Mouse (Mus musculus): ENCODE results near the gene B3galt4.

The B3galt4 gene

DNA sequence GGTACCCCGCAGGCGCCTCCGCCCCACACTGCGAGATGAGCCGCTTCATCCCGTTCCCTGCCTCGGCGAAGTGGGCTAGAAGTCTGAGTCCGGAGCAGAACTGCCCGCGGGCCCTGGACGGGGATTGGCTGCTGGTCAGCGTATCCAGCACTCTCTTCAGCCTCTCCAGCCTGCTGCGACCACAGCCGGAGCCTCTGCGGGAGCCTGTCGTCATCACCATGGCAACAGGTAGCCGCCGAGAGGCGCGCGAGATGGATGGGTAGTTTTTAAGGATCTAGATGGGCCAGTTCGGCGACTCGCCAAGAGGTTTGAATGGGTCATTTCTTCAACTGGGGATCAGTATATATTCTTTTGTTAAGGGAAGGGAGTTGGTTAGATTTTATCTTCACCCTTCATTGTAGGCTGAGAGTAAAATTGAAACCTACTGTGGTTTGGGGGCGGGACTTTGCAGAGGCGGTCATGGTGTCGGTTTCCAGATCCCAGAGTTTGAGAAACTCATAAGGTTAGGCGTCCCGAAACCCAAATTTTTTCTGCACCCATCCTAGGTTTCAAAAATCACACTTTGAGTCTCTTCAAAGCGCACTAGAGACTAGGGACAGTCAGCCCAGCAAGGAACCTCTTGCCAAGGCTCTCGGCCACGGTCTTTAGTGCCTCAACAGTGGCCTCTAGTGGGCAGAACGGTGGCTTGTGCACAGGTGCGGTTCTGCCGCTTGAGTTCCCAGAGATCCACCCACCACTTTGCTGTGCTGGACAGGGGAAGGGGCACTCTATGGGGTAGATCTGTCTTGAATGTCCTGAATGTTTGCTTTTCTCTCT lies 30.8 kb downstream of the B3galt4 start:
- DNase-seq (ENCODE audit: low spot score in 2 of 2), result peak; percentile 69 to 77

DNA sequence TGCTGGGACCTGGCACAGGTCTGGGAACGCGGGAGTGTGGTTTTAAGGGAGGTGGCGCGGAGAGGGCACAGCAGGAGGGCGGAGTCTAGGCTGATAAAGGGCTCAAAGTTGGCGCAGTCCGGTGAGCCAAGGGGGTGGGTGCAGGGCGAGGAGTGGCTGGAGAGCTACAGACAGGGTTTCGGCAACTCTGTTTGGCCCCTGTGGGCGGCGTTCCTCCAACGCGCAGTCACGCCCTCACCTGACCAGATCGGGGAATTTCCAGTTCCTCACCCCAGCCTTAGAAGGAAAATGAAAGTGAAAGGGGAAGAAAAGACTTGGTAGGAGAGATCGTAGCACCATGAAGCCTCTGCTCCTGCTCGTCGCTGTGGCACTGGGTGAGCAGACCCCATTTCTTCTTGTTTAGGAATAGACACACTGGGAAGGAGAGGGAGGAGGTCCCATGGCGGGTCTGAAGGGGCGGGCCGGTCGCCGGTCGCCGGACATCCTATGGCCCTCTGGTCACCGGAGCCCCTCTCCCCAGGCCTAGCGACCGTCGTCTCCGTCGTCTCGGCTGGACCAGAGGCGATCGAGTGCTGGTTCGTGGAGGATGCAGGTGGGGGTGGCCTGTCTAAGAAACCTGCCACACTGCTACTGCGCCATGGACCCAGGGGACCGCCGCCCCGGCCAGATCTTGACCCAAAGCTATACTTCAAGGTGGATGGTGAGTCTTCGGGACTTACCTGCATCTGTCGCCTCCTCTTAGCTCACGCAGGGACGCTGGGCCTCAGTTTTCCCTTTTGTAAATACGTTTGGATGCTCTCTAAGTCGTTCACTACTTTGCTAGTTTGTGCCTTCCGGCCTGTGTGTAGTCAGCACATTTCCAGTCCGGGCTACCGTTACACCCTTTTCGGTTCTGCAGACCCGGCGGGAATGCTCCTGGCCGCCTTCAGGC lies 31.7 kb downstream of the B3galt4 start:
- DNase-seq (ENCODE audit: low spot score in 2 of 2), result peak; percentile 78 to 86

DNA sequence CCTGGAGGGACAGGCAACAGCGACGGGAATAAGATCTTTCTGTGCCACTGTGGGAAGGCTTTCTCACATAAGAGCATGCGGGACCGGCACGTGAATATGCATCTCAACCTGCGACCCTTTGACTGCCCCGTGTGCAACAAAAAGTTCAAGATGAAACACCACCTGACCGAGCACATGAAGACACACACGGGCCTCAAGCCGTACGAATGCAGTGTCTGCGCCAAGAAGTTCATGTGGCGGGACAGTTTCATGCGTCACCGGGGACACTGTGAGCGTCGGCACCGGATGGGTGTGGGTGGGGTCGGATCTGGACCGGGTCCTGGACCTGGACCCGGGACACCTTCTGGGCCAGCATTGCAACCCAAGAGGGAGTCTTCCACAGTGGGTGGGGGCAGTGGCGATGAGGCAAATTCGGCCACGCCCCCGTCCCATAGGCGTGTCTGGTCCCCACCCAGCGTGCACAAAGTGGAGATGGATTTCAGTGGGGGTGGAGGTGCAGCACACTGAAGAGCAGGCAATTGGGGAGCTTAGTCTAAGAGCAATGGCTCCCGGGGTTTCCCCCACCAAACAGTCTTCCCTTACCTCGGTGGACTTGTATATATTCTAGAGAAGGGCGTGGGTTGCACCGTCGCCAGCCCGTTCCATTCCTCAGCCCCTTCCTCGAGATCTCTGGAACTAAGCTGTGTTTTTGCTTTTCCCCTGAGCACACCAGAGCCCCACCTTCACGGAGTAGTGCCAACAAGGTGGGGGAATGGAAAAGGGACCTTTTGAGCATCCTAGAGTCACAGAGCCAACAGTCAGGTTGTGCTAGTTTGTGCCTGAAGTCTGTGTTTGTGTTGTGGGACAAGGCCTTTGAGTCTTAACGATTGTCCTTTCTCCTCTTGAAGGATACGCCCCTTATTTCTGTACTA lies 32.7 kb downstream of the B3galt4 start:
- DNase-seq (ENCODE audit: low spot score in 2 of 2), result peak in 1 of 2 experiments; percentile 45

DNA sequence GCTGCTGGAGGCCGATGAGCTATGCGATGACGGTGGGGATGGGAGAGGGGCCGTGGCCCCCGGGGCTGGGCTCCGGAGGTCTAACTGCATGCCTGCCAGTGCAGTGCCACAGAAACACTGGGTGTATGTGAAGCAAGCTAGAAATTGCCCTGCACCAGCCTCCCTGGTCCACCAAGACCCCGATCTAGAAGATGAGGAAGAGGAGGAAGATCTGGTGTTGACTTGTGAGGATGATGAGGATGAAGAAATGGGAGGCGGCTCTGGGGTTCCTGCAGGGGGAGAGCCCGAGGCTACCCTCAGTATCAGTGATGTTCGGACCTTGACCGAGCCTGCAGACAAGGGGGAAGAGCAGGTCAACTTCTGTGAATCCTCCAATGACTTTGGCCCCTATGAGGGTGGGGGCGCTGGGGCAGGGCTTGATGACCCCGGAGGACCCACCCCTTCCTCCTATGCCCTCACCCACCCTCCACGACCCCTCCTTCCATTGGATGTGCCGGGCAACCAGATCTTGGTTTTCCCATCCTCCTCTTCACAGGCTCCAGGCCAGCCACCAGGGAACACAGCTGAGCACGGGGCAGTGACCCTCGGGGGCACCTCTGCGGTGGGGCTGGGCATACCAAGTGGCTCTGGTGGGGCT lies 33.5 kb downstream of the B3galt4 start:
- no peak for DNase-seq (ENCODE audit: low spot score in 2 of 2)

DNA sequence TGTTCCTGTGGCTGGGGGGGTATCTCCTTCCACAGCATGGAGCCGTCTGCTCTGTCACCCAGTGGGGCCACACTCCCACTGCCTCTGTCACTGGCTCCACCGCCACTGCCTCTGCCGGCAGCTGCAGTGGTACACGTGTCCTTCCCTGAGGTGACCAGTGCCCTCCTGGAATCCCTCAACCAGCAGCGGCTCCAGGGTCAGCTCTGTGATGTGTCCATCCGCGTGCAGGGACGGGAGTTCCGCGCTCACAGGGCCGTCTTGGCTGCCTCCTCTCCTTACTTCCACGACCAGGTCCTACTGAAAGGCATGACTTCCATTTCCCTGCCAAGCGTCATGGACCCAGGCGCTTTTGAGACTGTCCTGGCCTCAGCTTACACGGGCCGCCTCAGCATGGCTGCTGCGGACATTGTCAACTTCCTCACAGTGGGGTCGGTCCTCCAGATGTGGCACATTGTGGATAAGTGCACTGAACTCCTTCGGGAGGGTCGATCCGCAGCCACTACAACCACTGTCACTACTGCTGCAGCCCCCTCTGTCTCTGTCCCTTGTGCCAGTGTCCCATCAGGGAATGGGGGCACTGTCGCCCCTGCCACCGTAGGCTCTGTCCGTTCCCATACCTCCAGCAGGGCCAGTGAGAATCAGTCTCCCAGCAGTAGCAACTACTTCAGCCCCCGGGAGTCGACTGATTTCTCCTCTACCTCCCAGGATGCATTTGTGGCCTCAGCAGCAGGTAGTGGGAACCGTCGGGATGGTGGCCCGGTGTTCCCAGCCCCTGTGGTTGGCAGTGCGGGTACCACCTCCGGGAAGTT lies 34.2 kb downstream of the B3galt4 start:
- DNase-seq (ENCODE audit: low spot score in 2 of 2), result no peak

DNA sequence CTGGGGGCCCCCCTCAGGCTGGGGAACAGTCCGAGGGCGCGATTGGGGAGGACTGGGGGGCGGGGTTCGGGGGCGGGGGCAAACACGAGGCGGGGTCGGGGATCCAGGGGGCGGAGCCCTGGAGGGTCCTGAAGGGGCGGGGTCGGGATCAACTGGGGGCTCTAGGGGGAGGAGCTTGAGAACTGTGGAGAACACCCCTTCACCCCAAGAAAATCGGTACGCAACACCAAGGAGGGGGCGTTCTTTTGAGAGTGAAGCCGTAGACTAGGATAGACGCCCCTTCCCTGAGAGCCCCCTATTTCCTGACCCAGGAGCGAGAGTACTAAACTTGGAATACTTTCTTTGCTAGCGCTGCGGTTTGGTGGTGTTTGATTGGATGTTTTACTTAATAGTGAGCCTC lies 35.0 kb downstream of the B3galt4 start:
- no peak for DNase-seq (ENCODE audit: low spot score in 2 of 2)

DNA sequence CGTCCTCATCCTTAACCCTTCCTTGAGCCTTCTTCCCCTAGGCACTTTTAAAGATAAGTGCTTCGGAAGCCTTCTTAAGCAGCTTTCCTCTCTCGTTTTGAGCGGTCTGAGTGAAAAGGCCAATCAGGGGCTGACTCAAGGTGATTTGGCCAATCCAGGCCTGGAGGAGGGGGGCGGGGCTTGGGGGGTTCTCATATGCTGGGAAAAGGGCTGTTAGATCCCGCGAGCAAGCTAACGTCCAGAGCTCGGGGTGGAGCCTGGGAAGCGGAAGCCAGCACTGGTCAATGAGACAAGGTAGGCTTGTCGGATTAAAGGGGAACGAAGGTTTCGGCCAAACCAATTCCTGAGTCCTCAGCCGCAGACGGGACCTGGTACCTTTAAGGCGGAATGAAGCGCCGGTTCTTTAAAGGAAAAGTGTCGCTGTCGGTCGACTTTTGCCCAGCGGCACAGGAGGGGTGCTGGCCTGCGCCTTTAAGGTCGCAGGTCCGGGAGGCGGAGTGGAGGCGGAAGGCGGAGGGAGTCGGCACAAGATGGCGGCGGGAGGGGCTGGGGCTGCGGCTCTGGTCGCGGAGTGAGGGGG lies 35.5 kb downstream of the B3galt4 start, which contains the start of the genes Tapbp and Zbtb22:
TSS of gene Tapbp (plus strand) at position 229 of the 580 bp plus-strand sequence.
TSS of gene Zbtb22 (plus strand) at position 234 of the 580 bp plus-strand sequence.
- DNase-seq (ENCODE audit: low spot score in 2 of 2), result peak; percentile 80 to 95

DNA sequence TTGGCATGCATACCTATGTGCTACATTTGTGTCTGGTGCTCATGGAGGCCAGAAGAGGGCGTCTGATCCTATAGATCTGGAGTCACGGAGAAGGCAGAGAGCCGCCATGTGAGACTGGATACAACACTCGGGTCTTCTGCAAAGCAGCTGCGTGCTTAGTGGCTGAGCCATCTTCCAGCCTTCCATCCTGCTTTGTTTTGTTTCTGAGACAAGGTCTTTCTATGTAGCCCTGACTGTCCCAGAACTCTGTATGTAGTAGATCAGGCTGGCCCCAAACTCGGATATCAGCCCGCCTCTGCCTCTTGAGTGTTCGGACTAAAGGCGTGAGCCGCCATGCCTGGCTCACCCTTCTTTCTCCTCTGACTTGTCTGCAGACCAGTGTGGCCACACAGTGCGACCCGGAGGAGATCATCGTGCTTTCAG lies 36.3 kb downstream of the B3galt4 start:
- DNase-seq (ENCODE audit: low spot score in 2 of 2), result no peak

DNA sequence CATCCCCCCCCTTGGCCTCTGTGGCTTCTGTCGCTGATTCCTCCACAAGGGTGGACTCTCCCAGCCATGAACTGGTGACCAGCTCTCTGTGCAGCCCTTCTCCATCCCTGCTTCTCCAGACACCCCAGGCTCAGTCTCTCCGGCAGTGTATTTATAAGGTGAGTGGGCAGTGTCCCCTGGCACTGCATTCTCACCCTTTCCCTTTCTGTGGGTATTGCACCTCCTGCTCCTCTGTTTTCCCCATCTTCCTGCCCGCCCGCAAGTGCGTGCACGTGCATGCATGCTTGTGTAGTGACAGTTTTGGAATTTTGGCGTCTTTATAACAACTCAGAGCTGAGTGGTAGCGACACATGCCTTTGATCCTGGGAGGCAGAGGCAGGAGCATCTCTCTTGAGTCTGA lies 37.4 kb downstream of the B3galt4 start:
- no peak for DNase-seq (ENCODE audit: low spot score in 2 of 2)

DNA sequence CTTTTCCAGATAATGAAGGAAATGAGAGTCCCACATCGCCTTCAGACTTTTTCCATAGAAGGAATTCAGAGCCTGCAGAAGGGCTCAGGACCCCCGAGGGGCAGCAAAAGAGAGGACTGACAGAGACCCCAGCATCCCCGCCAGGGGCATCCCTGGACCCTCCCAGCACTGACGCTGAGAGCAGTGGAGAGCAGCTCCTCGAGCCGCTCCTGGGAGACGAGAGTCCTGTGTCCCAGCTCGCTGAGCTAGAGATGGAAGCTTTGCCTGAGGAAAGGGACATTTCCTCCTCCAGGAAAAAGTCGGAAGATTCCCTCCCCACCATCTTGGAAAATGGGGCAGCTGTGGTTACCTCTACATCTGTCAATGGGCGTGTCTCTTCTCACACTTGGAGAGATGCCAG lies 38.0 kb downstream of the B3galt4 start:
- no peak for DNase-seq (ENCODE audit: low spot score in 2 of 2)

DNA sequence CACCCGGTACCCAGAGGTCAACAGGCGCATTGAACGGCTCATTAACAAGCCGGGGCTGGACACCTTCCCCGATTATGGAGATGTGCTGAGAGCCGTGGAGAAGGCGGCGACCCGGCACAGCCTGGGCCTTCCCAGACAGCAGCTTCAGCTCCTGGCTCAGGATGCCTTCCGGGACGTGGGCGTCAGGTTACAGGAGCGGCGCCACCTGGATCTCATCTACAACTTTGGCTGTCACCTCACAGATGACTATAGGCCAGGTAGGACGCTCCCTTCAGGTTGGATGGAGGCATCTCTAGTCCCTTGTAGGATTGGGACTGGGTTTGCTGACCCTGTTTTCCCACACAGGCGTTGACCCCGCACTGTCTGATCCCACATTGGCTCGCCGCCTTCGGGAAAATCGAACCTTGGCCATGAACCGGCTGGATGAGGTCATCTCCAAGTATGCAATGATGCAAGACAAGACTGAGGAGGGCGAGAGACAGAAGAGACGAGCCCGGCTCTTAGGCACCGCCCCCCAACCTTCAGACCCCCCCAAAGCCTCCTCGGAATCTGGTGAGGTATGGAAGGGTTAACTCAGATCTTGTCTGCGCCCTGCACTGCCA lies 39.4 kb downstream of the B3galt4 start:
- DNase-seq (ENCODE audit: low spot score in 2 of 2), result no peak

DNA sequence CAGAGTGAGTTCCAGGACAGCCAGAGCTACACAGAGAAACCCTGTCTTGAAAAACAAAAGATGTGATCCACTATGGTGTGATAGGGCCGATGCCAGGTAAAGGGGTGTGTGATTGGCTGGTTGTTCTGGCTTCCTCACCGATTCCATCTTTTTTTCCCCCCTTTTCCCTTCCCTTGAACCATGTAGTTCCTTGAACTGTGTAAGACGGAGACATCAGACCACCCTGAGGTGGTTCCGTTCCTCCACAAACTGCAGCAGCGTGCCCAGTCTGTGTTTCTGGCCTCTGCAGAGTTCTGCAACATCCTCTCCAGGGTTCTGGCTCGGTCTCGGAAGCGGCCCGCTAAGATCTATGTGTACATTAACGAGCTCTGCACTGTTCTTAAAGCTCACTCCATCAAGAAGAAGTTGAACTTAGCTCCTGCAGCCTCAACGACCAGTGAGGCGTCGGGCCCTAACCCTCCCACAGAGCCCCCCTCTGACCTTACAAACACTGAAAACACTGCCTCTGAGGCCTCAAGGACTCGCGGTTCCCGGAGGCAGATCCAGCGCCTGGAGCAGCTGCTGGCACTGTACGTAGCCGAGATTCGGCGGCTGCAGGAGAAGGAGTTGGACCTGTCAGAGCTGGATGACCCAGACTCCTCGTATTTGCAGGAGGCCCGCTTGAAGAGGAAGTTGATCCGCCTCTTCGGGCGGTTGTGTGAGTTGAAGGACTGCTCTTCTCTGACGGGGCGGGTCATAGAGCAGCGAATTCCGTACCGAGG lies 40.1 kb downstream of the B3galt4 start:
- no peak for DNase-seq (ENCODE audit: low spot score in 2 of 2)

DNA sequence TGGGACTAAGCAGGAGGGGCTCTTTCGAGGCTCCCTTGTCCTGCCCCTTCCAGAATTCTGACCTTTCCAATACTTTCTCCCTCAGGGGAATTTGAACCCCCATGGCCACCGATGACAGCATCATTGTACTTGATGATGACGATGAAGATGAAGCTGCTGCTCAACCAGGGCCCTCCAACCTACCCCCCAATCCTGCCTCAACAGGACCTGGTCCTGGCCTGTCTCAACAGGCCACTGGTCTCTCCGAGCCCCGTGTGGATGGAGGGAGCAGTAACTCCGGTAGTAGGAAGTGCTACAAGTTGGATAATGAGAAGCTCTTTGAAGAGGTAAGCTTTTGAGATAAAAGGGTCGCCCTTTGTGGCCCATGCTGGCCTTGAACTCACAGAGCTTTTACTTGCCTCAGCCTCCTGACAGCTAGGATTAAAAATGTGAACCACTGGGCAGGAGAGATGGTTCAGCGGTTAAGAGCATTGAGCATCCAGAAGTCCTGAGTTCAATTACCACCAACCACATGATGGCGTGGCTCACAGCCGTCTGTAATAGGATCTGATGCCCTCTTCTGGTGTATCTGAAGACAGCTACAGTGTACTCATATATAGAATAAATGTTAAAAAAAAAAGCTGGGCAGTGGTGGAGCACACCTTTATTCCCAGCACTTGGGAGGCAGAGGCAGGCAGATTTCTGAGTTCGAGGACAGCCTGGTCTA lies 40.8 kb downstream of the B3galt4 start:
- DNase-seq (ENCODE audit: low spot score in 2 of 2), result no peak

DNA sequence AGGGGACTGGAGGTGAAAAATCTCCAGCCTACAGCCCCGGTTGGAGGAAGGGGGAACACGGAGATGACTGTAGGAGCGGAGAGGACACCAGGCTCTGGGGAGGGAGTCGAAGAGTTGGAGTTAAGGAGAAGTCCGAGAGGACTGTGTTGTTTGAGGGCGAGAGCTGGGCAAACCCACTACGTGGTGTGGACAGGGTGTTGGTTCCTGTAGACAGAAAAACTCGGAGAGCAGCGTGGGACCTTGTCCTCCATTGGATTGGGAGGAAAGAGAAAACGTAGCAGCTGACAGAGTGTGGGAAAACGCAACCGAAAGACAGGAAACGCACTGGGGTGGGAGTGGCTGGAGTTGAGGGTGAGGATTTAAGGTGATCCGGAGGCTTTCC lies 41.4 kb downstream of the B3galt4 start:
- DNase-seq (ENCODE audit: low spot score in 2 of 2), result peak in 1 of 2 experiments; percentile 63

DNA sequence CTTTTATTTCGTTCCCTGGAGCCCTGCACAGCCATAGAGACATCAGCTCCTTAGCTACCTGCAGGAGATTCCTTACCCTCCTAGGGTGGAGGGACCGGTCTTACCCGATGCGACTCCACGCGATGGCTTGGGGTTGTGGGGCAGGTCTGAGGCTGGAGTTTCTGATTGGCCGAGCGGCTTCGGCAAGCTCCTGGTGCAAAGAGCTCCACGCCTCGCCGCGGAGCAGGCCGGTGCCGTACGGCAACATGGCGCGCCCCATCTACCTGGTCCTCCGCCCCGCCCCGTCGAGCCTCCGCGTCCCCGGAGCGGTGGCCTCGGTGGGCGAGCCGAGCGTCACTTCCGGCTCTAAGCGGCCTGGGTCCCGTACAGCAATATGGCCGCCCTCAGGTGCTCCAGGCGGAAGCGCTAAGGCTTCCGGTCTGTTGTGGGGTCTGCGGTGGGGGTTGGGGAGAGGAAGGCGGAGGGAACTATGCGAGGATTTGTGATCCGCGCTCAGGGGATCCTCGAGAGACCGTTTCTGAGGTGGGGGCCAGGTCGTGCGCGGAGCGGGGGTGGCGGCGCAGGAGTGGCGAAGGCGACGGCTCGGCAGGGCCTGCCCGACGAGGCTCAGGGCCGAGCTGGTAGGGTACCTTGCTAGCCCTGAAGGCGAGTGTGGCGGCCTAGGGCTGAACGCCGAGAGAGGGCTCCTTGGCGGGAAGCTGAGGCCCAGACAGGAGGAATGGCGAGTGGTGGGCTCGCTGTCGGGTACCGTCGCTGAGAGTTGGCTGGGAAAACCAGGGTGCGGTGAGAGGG lies 42.0 kb downstream of the B3galt4 start, which contains the start of gene Daxx:
TSS of gene Daxx (plus strand) at position 338 of the 792 bp plus-strand sequence.
- peak; percentile 98 to 99 for DNase-seq (ENCODE audit: low spot score in 2 of 2)

DNA sequence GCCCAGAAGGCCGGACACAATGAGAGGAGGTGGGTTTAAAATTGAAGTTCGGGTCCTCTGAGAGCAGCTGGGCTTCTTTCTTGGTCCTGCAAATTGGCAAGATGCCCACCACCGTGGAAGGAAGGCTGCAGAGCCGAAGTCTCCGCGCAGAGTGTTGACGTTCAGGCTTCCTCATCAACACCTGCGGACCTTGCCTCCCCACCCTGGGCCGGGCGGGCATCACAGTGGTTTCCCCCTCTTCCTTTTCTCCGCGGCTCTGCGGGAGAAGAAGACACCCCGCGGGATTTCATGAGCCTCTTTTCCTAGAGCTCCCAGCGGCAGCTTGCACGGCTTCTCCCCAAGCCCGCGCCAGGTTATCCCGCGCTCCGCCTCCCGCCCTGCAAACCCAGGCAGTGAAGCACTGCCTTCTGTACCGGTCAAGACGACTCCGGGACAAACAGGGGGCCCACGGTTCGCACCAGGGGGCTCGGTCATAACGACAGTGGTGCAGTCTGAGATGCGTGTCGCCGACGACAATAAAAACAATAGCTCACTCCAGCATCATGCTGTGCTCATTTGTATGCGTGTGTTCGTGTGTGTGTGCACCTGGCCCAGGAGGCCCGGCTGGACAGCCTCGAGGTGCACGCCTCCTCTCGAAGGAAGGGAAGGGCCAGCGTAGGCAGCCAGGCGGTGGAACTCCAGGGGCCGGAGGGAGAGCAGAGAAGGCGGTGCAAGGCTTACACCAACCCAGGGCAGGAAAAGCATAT lies 42.8 kb downstream of the B3galt4 start:
- peak in 1 of 2 experiments; percentile 59 for DNase-seq (ENCODE audit: low spot score in 2 of 2)

All from urinary bladder, adult 18-20 months (tissue).